Mouse (Mus musculus) liver, embryonic 14.5 days (tissue): ENCODE data around the gene Gas2l3. TPM values are rescaled to one million over a fixed set of nuclear protein-coding genes. Genes with fewer than 3 reads are reported as not detected.

ENCODE experiments used
- ATAC-seq: fragments of 200-750 bp; cut with Nextera tagmentation; 2 replicates; pipeline ENCODE4 v1.8.0; 2017; ENCODE audit warnings: moderate number of reproducible peaks, mild to moderate bottlenecking, moderate library complexity; ENCODE audit not compliant: insufficient read depth
- DNase-seq, 3 experiments: peaks; one replicate each; pipeline ENCODE4 v3.0.0-alpha.2; 2012 to 2013; ENCODE audit warnings: low read depth in 3 of 3, low spot score in 3 of 3
- H3K27ac ChIP-seq: fragments of 300-500 bp; sonication (generic); 2 replicates; pipeline ENCODE4 v1.5.1; 2014; ENCODE audit warnings: moderate library complexity, mild to moderate bottlenecking, control low read depth, inconsistent platforms
- H3K27me3 ChIP-seq: fragments of 300-500 bp; sonication (generic); 2 replicates; pipeline ENCODE4 v1.6.1; 2014; ENCODE audit warnings: mild to moderate bottlenecking, low read length, moderate library complexity; ENCODE audit not compliant: control insufficient read depth, insufficient read depth
- H3K36me3 ChIP-seq: fragments of 300-500 bp; sonication (generic); replicated peaks from 2 replicates; pipeline ENCODE4 v1.6.1; 2014; ENCODE audit warnings: low read depth; ENCODE audit not compliant: control insufficient read depth, insufficient read depth
- H3K4me1 ChIP-seq, 2 experiments: fragments of 200-500 bp in 1 of 2; fragments of 300-500 bp in 1 of 2; sonication (generic) in 1 of 2; replicated peaks; 2 replicates each; pipeline ENCODE4 v1.6.1; 2012 to 2014; ENCODE audit warnings: antibody characterized with exemption in 1 of 2, inconsistent platforms in 1 of 2, low read length in 1 of 2; ENCODE audit not compliant: control insufficient read depth in 2 of 2, insufficient read depth in 2 of 2
- H3K4me2 ChIP-seq: fragments of 300-500 bp; sonication (generic); 2 replicates; pipeline ENCODE4 v1.6.1; 2014; ENCODE audit warnings: low read depth, mild to moderate bottlenecking, control low read depth, moderate library complexity
- H3K4me3 ChIP-seq, 2 experiments: fragments of 200-500 bp in 1 of 2; fragments of 300-500 bp in 1 of 2; sonication (generic) in 1 of 2; 2 replicates each; pipeline ENCODE4 v1.5.1; 2012 to 2014; ENCODE audit warnings: low read depth in 2 of 2, low read length in 2 of 2, mild to moderate bottlenecking in 2 of 2, control low read depth in 1 of 2, inconsistent platforms in 1 of 2, moderate library complexity in 1 of 2; ENCODE audit not compliant: insufficient read depth in 1 of 2
- H3K9ac ChIP-seq: fragments of 300-500 bp; sonication (generic); replicated peaks from 2 replicates; pipeline ENCODE4 v1.6.1; 2014; ENCODE audit warnings: mild to moderate bottlenecking, control low read depth, moderate library complexity
- H3K9me3 ChIP-seq: fragments of 300-500 bp; sonication (generic); 2 replicates; pipeline ENCODE4 v1.6.1; 2016; ENCODE audit warnings: low read length, mixed read lengths; ENCODE audit not compliant: control insufficient read depth
- CTCF ChIP-seq: IDR thresholded peaks from 2 replicates; pipeline ENCODE4 v1.5.1; 2016; ENCODE audit warnings: antibody characterized with exemption, low read depth, control low read depth
- EP300 ChIP-seq: IDR thresholded peaks from 2 replicates; pipeline ENCODE4 v1.6.1; 2016; ENCODE audit warnings: antibody characterized with exemption, low read depth
- WGBS: fragments of 180-500 bp; shearing (Covaris S2); extraction: QIAGEN DNeasy Blood & Tissue Kit; methylation state at CpG from one replicate; pipeline ENCODE4 v1.1.7; 2014; ENCODE audit not compliant: insufficient replicate concordance; 5-methylcytosine and 5-hydroxymethylcytosine counted together
- polyA plus RNA-seq, 2 experiments: library from polyadenylated mRNA; depleted of rRNA in 1 of 2; stranded (reverse) in 1 of 2; unstranded in 1 of 2; fragments of >200 nt; fragmentation: Nextera tagmentation in 1 of 2; extraction: Ambion mirVana in 1 of 2; gene quantifications; 2 replicates each; pipeline versions ENCODE4 v1.2.1 to v1.2.3; 2012 to 2014

Gas2l3 gene
- polyA plus RNA-seq, 2 experiments = 2.7 to 3.6 TPM

DNA sequence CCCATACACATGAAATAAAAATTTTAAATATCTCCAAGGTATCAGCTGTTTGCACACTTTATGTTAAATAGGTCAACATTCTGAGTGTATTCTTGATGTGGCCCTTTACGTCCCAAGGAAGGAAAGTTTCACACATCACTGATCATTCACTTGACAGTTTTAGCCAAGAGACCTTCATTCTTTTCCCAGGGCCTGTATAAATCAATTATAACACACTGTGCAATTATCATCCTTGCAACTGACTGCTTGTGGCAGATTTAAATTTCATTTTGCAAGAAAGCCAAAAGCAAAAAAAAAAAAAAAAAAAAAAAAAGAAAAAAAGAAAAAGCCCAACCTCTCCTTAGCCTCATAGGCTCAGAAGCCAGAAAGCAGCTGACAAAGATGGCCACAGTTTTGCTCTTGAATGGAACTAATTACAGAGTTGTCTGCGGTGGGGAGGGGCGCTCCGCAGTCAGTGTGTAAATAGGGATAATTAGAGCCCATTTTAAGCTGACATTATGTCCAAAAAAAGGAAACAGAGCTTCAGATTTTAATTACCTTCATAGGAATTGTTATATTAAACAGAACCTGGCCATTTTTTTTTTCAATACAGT, 52.1 kb downstream of the Gas2l3 start:
- Histone ChIP-seq H3K9ac (no peak overlapping the region), H3K9me3 (no peaks in the 10 kb centered on the region), H3K4me2 (no peak overlapping the region), H3K4me3 (no peak overlapping the region), H3K36me3 (no peaks in the 10 kb centered on the region), H3K27me3 (no peaks in the 10 kb centered on the region), H3K27ac (no peak overlapping the region), H3K4me1 (0 out of 4 replicates have a peak, but pooled peaks cover 0 to 1% of the 10 kb centered on the region in 2 experiments)
- WGBS = 79% methylated on average over 4 of the region's 4 CpGs
- DNase-seq = no peak
- TF ChIP-seq CTCF (no peak), EP300 (no peak)
- ATAC-seq = no peak

DNA sequence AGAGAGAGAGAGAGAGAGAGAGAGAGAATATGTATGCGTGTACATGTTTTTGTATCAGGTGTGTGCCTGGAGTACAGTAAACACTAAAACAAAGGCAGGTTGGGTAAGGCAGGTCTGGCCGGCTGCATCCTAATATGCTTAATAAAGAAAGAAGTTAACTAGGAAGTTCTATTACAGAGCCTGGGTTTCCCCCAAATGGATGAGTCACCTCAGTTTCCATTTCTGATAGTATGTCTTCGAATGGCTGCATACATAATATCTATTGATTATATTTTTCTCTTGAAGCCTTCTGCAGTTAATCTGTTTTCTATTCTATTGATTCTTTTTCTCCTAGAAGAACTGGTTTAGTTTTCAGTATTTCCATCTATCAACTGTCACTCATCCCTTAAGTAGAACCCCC, 57.3 kb downstream of the Gas2l3 start:
- H3K9me3 ChIP-seq = no peaks in the 10 kb centered on the region
- TF ChIP-seq CTCF = no peak
- TF ChIP-seq EP300 = no peak
- H3K36me3 ChIP-seq = no peaks in the 10 kb centered on the region
- no peaks in the 10 kb centered on the region for H3K27me3 ChIP-seq
- DNase-seq (no peak), ATAC-seq (no peak)
- WGBS = 51% methylated on average over 3 of the region's 3 CpGs
- no peak overlapping the region for H3K27ac ChIP-seq
- H3K9ac ChIP-seq = no peak overlapping the region
- no peak overlapping the region for H3K4me3 ChIP-seq
- no peaks in the 10 kb centered on the region for H3K4me1 ChIP-seq
- H3K4me2 ChIP-seq = no peak overlapping the region

DNA sequence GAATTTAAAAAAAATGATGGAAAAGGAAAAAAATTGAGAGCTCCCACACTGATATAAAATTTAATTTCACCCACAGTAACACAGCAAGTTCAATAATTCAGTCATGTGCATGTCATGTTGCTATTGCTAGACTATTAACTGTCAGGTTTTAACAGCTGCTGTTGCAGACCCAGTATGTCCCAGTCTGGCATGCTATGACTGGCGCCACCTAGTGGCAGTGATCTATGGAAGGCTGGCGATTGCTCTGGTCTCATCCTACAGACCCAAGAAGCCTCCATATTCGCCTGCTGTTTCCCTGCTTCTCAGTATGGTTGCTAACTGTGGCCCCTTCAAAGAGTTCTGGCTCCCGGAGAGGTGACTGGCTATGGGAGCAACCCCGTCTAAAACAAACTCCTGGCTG, 60.3 kb downstream of the Gas2l3 start:
- Histone ChIP-seq H3K9me3 (no peaks in the 10 kb centered on the region), H3K4me1 (no peaks in the 10 kb centered on the region), H3K4me3 (no peak overlapping the region), H3K4me2 (no peak overlapping the region), H3K27me3 (no peaks in the 10 kb centered on the region), H3K27ac (no peak overlapping the region), H3K9ac (no peak overlapping the region), H3K36me3 (no peaks in the 10 kb centered on the region)
- 2% methylated on average over 5 of the region's 5 CpGs for WGBS
- 0 out of 2 replicates have a peak, but pooled peaks have one; percentile 41 for ATAC-seq
- no peak for TF ChIP-seq EP300
- TF ChIP-seq CTCF = peak; percentile 94
- peak; percentile 33 to 55 (median 45) for DNase-seq

DNA sequence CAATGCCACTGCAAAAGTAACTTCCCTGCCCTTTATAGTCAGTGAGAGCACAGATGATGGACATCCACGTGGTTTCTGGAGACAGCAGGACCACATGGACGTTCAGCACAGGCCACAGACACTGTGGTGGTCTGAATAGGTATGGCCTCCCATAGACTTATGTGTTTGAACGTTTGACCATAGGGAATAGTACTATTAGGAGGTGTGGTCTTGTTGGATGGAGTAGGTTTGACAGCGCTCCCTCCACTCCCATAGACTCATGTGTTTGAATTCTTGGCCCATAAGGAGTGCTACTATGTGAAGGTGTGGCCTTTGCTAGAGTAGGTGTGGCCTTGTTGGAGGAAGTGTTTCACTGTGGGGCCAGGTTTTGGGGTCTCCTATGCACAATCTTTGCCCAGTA, 66.0 kb downstream of the Gas2l3 start:
- no peak overlapping the region for H3K27ac ChIP-seq
- H3K9ac ChIP-seq = no peak overlapping the region
- no peak overlapping the region for H3K4me3 ChIP-seq
- H3K4me2 ChIP-seq = no peak overlapping the region
- WGBS = 50% methylated on average over 4 of the region's 4 CpGs
- TF ChIP-seq EP300 (no peak), CTCF (no peak)
- ATAC-seq (no peak), DNase-seq (no peak)
- H3K36me3 ChIP-seq = no peaks in the 10 kb centered on the region
- no peaks in the 10 kb centered on the region for H3K27me3 ChIP-seq
- no peaks in the 10 kb centered on the region for H3K9me3 ChIP-seq
- H3K4me1 ChIP-seq = no peaks in the 10 kb centered on the region

DNA sequence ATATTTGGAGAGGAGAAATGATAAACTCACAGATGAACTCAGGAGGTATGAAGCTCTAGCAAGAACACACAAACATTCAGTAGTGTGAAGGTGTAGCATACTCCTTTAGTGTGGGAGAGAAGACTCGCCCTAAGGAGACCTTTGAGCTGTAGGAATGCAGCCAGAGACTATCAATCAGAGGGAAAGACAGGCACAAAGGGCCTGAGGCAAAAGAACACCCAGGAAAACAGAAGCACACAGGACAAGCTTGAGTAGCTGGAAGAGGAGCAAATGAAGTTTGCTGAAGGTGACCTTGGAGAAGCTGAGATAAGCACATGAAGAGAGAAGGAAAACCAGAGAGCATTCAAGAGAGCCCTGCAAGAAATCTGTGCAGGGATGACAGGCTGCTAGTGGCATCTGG, 73.7 kb downstream of the Gas2l3 start:
- no peaks in the 10 kb centered on the region for H3K4me1 ChIP-seq
- H3K9me3 ChIP-seq = no peaks in the 10 kb centered on the region
- H3K9ac ChIP-seq = no peak overlapping the region
- no peak overlapping the region for H3K27ac ChIP-seq
- H3K27me3 ChIP-seq = no peaks in the 10 kb centered on the region
- no peak overlapping the region for H3K4me2 ChIP-seq
- H3K4me3 ChIP-seq = no peak overlapping the region
- ATAC-seq (no peak), DNase-seq (no peak)
- no peak for TF ChIP-seq EP300
- TF ChIP-seq CTCF = no peak
- 22% methylated on average over 1 of the region's 1 CpGs for WGBS
- no peaks in the 10 kb centered on the region for H3K36me3 ChIP-seq
